Mouse (Mus musculus) spleen, adult 2 months (tissue): ENCODE results near the gene Repin1. TPM values are rescaled to one million over a fixed set of nuclear protein-coding genes. Genes with fewer than 3 reads are reported as not detected.

Experiments
- DNase-seq, 2 experiments: peaks; one replicate each; pipeline versions ENCODE4 v3.0.0 to v3.0.0-alpha.2; 2012 to 2021; ENCODE audit warnings: low spot score in 2 of 2, low read depth in 1 of 2
- H3K27ac ChIP-seq: fragments of 200-500 bp; 2 replicates; pipeline ENCODE4 v1.5.1; 2012; ENCODE audit warnings: low read length, inconsistent platforms; ENCODE audit not compliant: insufficient read depth
- H3K27me3 ChIP-seq: fragments of 200-500 bp; 2 replicates; pipeline ENCODE4 v1.6.1; 2012; ENCODE audit warnings: mild to moderate bottlenecking, moderate library complexity, low read length, inconsistent platforms; ENCODE audit not compliant: control insufficient read depth, insufficient read depth
- H3K36me3 ChIP-seq: fragments of 200-500 bp; 2 replicates; pipeline ENCODE4 v1.6.1; 2012; ENCODE audit warnings: mild to moderate bottlenecking, low read length, inconsistent platforms; ENCODE audit not compliant: control insufficient read depth, insufficient read depth
- H3K4me1 ChIP-seq: fragments of 200-500 bp; 2 replicates; pipeline ENCODE4 v1.6.1; 2011; ENCODE audit warnings: inconsistent platforms; ENCODE audit not compliant: control insufficient read depth, insufficient read depth, insufficient read length
- H3K4me3 ChIP-seq: fragments of 200-500 bp; 2 replicates; pipeline ENCODE4 v1.5.1; 2011; ENCODE audit warnings: mild to moderate bottlenecking, inconsistent platforms; ENCODE audit not compliant: insufficient read depth, insufficient read length; ENCODE audit errors: extremely low read depth
- CTCF ChIP-seq: fragments of 200-500 bp; IDR thresholded peaks from 2 replicates; pipeline ENCODE4 v1.5.1; 2011; ENCODE audit warnings: mild to moderate bottlenecking, inconsistent platforms; ENCODE audit not compliant: insufficient read depth, insufficient read length, insufficient replicate concordance; ENCODE audit errors: extremely low read depth
- POLR2A ChIP-seq: fragments of 200-500 bp; IDR thresholded peaks from 2 replicates; pipeline ENCODE4 v1.6.1; 2011; ENCODE audit warnings: low read depth, low read length, inconsistent platforms
- WGBS: fragments of 180-500 bp; shearing (Covaris S2); methylation state at CpG from one replicate; pipeline ENCODE4 v1.1.7; 2018; 5-methylcytosine and 5-hydroxymethylcytosine counted together
- polyA plus RNA-seq: library from polyadenylated mRNA; depleted of rRNA; stranded (reverse); fragments of >200 nt; gene quantifications from 2 replicates; pipeline ENCODE4 v1.2.3, GENCODE M21; 2012; rRNA removed

Repin1 gene
- polyA plus RNA-seq, 1 experiment = 12.4 TPM

DNA sequence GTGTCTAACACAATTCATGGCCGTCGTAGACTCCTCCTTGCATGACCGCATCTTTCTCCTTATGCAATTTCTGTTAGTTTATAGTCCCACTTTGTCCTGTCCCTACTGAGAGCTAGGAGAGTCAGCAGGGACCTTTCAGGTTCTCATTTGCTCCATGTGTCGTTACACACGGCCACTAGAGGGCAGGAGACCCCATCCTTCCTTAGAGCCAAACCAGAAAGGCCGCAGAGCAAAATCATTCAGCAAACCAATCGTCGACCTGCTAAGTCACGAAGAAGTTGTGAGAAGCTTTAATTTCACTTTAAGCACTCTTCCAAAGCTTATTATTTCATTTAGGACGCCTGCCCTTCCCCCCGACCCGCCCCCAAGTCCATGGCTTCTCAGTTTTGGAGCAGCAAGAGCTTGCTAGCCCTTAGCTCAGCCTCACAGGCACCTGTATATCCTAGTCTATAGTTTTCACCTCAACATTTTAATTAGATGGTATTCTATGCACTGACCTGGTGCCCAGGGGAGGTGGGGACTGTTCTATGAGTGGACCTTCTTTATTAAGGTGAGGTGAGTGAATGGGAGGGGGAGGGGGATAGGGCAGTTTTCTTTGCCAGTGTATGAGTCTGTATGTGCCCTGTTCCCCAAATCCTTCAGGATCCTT lies 52.1 kb downstream of the Repin1 start:
- H3K36me3 ChIP-seq = peaks cover 8% of the 10 kb centered on the region

DNA sequence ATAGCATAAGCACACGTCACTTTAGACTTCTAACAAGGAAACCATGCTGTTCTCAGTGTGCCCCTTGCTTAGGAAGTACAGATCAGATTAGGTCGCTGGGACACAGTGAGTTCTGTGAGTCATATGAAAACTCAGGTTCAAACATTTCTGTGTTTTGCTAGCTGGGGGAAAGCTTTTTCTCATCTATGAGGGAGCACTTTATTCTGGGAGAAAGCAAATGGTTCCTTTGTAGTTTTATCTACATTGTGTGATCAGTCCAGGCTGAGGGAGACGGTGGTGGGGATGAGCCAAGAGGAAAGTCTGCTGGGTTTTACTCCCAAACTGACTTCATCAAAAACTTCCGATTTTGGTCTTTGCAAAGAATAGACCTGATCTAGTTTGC lies 52.6 kb downstream of the Repin1 start:
- no peak overlapping the region for H3K27ac ChIP-seq
- no peak overlapping the region for H3K4me3 ChIP-seq
- peaks cover 13% of the 10 kb centered on the region; the same call in 1 of the 2 replicates for H3K4me1 ChIP-seq
- WGBS = 74% methylated on average over 4 of the region's 4 CpGs
- no peak for DNase-seq
- peaks cover 13% of the 10 kb centered on the region for H3K36me3 ChIP-seq
- TF ChIP-seq POLR2A = no peak
- no peak for TF ChIP-seq CTCF
- no peaks in the 10 kb centered on the region for H3K27me3 ChIP-seq

More for the DNA sequence above, 52.1 kb downstream of the Repin1 start:
- Histone ChIP-seq H3K27me3 (no peaks in the 10 kb centered on the region), H3K4me1 (peaks cover 13% of the 10 kb centered on the region; the same call in 1 of the 2 replicates), H3K4me3 (no peak overlapping the region; the same call in 1 of the 2 replicates), H3K27ac (peak overlapping the region; percentile 45; the same call in 1 of the 2 replicates)
- 6% methylated on average over 12 of the region's 12 CpGs for WGBS
- peak; percentile 73 to 75 for DNase-seq
- TF ChIP-seq CTCF (peak; percentile 86; the same call in 1 of the 2 replicates), POLR2A (no peak)

DNA sequence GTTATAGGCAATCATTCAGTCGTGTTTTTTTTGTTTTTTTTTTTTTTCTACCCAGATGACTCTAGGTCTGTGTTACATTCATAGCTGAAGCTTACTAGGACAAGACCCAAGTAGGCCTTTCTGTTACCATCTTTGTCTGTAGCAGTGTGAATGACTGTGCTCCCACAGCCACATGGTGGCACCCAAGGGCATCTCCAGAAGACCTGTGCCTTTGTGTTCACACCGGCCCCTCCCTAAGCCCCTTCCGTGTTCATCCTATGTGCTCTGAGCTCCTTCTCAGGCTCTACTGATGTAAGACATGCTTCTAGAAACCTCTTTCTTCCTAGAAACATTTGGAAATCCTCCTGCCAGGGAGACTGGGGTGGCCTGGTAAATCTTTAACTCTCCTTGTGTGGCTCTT lies 53.3 kb downstream of the Repin1 start, which contains the start of gene Gimap8:
TSS of gene Gimap8 (plus strand) at position 240 of the 400 bp plus-strand sequence.
- 5% methylated on average over 3 of the region's 3 CpGs for WGBS
- DNase-seq = peak; percentile 80 to 90
- Histone ChIP-seq H3K27ac (peak within 1 kb of the TSS; percentile 91), H3K4me3 (peak within 1 kb of the TSS; percentile 71), H3K4me1 (peaks cover 13% of the 10 kb centered on the region; the same call in 1 of the 2 replicates), H3K36me3 (peaks cover 18% of the 10 kb centered on the region), H3K27me3 (no peaks in the 10 kb centered on the region)
- TF ChIP-seq CTCF (peak; percentile 81), POLR2A (peak; percentile 8; the same call in 1 of the 2 replicates)

- H3K27me3 ChIP-seq = no peaks in the 10 kb centered on the region
- peak overlapping the region; percentile 71 for H3K4me3 ChIP-seq
- peak overlapping the region; percentile 91 for H3K27ac ChIP-seq
- peaks cover 18% of the 10 kb centered on the region for H3K36me3 ChIP-seq
- TF ChIP-seq CTCF = no peak
- TF ChIP-seq POLR2A = no peak
- H3K4me1 ChIP-seq = peaks cover 13% of the 10 kb centered on the region; the same call in 1 of the 2 replicates
- WGBS = 46% methylated on average over 2 of the region's 2 CpGs
- no peak for DNase-seq
Observed at GRCm38 (mm10) chr6:48647611-48648010, 53.9 kb downstream of the Repin1 start.

Other genes starting within 250 kb of the Repin1 start
- gene Krba1, start 198.3 kb upstream of the Repin1 start, polyA plus RNA-seq = 10.6 and 13.8 TPM in 2 replicates
- gene Zfp467, start 148.1 kb upstream of the Repin1 start, polyA plus RNA-seq = 14.9 and 16.1 TPM in 2 replicates
- 2.9 and 4.2 TPM in 2 replicates for gene Sspo, start 145.7 kb upstream of the Repin1 start, polyA plus RNA-seq
- 1.7 and 1.8 TPM in 2 replicates for gene Atp6v0e2, start 56.3 kb upstream of the Repin1 start, polyA plus RNA-seq
- gene Lrrc61, start 39.1 kb upstream of the Repin1 start, polyA plus RNA-seq = 22.9 and 38.8 TPM in 2 replicates
- 44.3 and 45.5 TPM in 2 replicates for gene Rarres2, start 21.1 kb upstream of the Repin1 start, polyA plus RNA-seq
- not detected in 2 replicates for gene Gm45021, start 4.3 kb upstream of the Repin1 start, polyA plus RNA-seq
- gene Gm44965, start 58 bp downstream of the Repin1 start, polyA plus RNA-seq = not detected in 2 replicates
- gene Zfp775, start 8.2 kb downstream of the Repin1 start, polyA plus RNA-seq = 3.6 and 5.3 TPM in 2 replicates
- 0.70 and 0.77 TPM in 2 replicates for gene AI854703, start 32.9 kb downstream of the Repin1 start, polyA plus RNA-seq
- gene Gimap8, start 53.4 kb downstream of the Repin1 start, polyA plus RNA-seq = 20.1 and 22.2 TPM in 2 replicates
- gene Gimap9, start 82.2 kb downstream of the Repin1 start, polyA plus RNA-seq = 9.9 and 10.4 TPM in 2 replicates
- gene Gimap4, start 90.7 kb downstream of the Repin1 start, polyA plus RNA-seq = 66.3 and 73.5 TPM in 2 replicates
- 50.8 and 54.3 TPM in 2 replicates for gene Gimap6, start 114.3 kb downstream of the Repin1 start, polyA plus RNA-seq
- 0.43 and 0.82 TPM in 2 replicates for gene Gm28053, start 124.7 kb downstream of the Repin1 start, polyA plus RNA-seq
- gene Gimap7, start 124.7 kb downstream of the Repin1 start, polyA plus RNA-seq = 9.5 and 11.6 TPM in 2 replicates
- gene Gimap1, start 145.2 kb downstream of the Repin1 start, polyA plus RNA-seq = 94.4 and 103 TPM in 2 replicates
- gene Gimap5, start 152.3 kb downstream of the Repin1 start, polyA plus RNA-seq = 74.0 and 90.0 TPM in 2 replicates
- gene Gimap3, start 177.0 kb downstream of the Repin1 start, polyA plus RNA-seq = 140 and 150 TPM in 2 replicates
- gene Tmem176a, start 247.0 kb downstream of the Repin1 start, polyA plus RNA-seq = 95.2 and 105 TPM in 2 replicates
- gene Tmem176b, start 247.6 kb downstream of the Repin1 start, polyA plus RNA-seq = 199 TPM in 2 replicates